Mouse (Mus musculus): Measurements from ENCODE around the gene Lrrc31. TPM values are rescaled to one million over a fixed set of nuclear protein-coding genes. Genes with fewer than 3 reads are reported as not detected.

The Lrrc31 gene
- not detected for polyA plus RNA-seq (2015; fragmentation: Illumina TruSeq; extraction: RNeasy Lipid Tissue Mini Kit (QIAGEN cat#74804); ENCODE audit: insufficient read depth, low read depth, low replicate concordance)

DNA sequence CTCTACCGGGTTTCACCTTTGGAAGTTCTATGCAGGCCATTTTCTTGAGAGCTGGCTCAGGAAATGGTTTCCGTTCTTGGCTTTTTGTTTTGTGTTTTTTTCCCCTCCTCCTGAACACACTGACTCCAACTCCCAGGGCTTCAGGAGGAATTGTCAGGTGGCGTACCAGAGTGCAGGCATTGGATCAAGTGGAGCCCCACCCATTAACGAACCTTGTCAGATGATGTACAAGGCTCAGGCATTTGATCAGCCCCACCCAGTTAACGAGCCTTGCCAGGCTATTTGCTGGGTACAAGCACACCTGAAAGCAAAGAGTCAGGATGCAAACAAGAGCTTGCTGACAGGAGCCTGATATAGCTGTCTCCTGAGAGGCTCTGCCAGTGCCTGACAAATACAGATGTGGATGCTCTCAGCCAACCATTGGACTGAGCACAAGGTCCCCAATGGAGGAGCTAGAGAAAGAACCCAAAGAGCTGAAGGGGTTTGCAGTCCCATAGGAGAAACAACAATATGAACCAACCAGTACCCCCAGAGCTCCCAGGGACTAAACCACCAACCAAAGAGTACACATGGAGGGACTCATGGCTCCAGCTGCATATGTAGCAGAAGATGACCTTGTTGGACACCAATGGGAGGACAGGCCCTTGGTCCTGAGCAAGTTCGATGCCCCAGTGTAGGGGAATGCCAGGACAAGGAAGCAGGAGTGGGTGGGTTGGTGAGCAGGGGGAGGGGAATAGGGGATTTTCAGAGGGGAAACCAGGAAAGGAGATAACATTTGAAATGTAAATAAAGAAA lies at the start of gene Lrrc31:
Gene Lrrc31, minus strand, starts transcription at position 133 of the 795 bp plus-strand sequence.

DNA sequence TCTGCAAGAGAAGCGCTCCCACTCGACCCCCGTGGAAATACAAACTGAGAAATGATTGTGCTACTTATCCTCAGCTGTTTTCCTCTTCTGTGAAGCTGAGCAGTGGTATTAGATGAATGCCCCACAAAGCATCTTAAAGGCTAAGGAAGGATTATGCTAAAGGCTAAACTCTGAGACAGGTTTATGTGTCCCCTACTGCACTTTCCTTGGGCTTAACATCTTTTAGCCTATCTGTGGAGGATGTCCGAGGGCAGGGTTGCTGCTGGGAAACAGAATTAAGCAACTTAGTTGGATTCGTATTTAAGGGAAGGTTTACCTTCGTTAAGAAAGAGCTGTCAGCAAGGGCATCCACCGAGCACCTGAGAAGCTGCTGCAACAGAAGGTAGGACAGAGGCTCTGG lies 46.4 kb upstream of the Lrrc31 start, which contains the start of gene Samd7:
Gene Samd7, plus strand, starts transcription at position 288 of the 400 bp plus-strand sequence.

GRCm38 (mm10) chr3:30647440-30648090 lies 52.1 kb downstream of the Lrrc31 start, which contains the start of gene Lrrc34:
Gene Lrrc34 (minus strand): TSS chr3:30647869.

GRCm38 (mm10) chr3:30644207-30644606 lies 55.4 kb downstream of the Lrrc31 start, which contains the start of gene Lrriq4:
Gene Lrriq4 (plus strand): TSS chr3:30644507.

Other genes with a start within 250 kb of the Lrrc31 start
- 5.6 TPM for gene Mecom, start 151.8 kb downstream of the Lrrc31 start, polyA plus RNA-seq (2015; fragmentation: Illumina TruSeq; extraction: RNeasy Lipid Tissue Mini Kit (QIAGEN cat#74804); ENCODE audit: insufficient read depth, low read depth, low replicate concordance)
- 0.70 TPM for gene Actrt3, start 99.9 kb downstream of the Lrrc31 start, polyA plus RNA-seq (2015; fragmentation: Illumina TruSeq; extraction: RNeasy Lipid Tissue Mini Kit (QIAGEN cat#74804); ENCODE audit: insufficient read depth, low read depth, low replicate concordance)
- 2.3 TPM for gene Mynn, start 97.8 kb downstream of the Lrrc31 start, polyA plus RNA-seq (2015; fragmentation: Illumina TruSeq; extraction: RNeasy Lipid Tissue Mini Kit (QIAGEN cat#74804); ENCODE audit: insufficient read depth, low read depth, low replicate concordance)
- not detected for gene Lrriq4, start 55.3 kb downstream of the Lrrc31 start, polyA plus RNA-seq (2015; fragmentation: Illumina TruSeq; extraction: RNeasy Lipid Tissue Mini Kit (QIAGEN cat#74804); ENCODE audit: insufficient read depth, low read depth, low replicate concordance)
- gene Lrrc34, start 52.0 kb downstream of the Lrrc31 start, polyA plus RNA-seq (2015; fragmentation: Illumina TruSeq; extraction: RNeasy Lipid Tissue Mini Kit (QIAGEN cat#74804); ENCODE audit: insufficient read depth, low read depth, low replicate concordance): not detected
- gene Samd7, start 46.5 kb upstream of the Lrrc31 start, polyA plus RNA-seq (2015; fragmentation: Illumina TruSeq; extraction: RNeasy Lipid Tissue Mini Kit (QIAGEN cat#74804); ENCODE audit: insufficient read depth, low read depth, low replicate concordance): not detected
- gene Sec62, start 93.0 kb upstream of the Lrrc31 start, polyA plus RNA-seq (2015; fragmentation: Illumina TruSeq; extraction: RNeasy Lipid Tissue Mini Kit (QIAGEN cat#74804); ENCODE audit: insufficient read depth, low read depth, low replicate concordance): 40.6 TPM
- 0.65 TPM for gene Gpr160, start 156.1 kb upstream of the Lrrc31 start, polyA plus RNA-seq (2015; fragmentation: Illumina TruSeq; extraction: RNeasy Lipid Tissue Mini Kit (QIAGEN cat#74804); ENCODE audit: insufficient read depth, low read depth, low replicate concordance)

Data from pancreas, adult 10 weeks (tissue).